Mouse (Mus musculus) stomach, postnatal 0 days (tissue): ENCODE measurements around the gene Dtx3. TPM values are rescaled to one million over a fixed set of nuclear protein-coding genes. Genes with fewer than 3 reads are reported as not detected.
A peak's percentile ranks its signal among the peaks of the same experiment; 100 is the strongest.

Source experiments
- ATAC-seq: fragments of 200-750 bp; cut with Nextera tagmentation; 2 replicates; pipeline ENCODE4 v1.8.0; 2017; ENCODE audit not compliant: low FRiP score, low TSS enrichment
- DNase-seq: peaks from one replicate; pipeline ENCODE4 v3.0.0-alpha.2; 2016; ENCODE audit warnings: low spot score
- H3K27ac ChIP-seq: fragments of 300-500 bp; sonication (generic); replicated peaks from 2 replicates; pipeline ENCODE4 v1.5.1; 2014; ENCODE audit warnings: mild to moderate bottlenecking, control low read depth
- H3K27me3 ChIP-seq: fragments of 300-500 bp; sonication (generic); 2 replicates; pipeline ENCODE4 v1.6.1; 2014; ENCODE audit warnings: low read length; ENCODE audit not compliant: control insufficient read depth, insufficient read depth
- H3K36me3 ChIP-seq: fragments of 300-500 bp; sonication (generic); 2 replicates; pipeline ENCODE4 v1.6.1; 2014; ENCODE audit warnings: low read length, mixed read lengths; ENCODE audit not compliant: control insufficient read depth, insufficient read depth
- H3K4me1 ChIP-seq: fragments of 300-500 bp; sonication (generic); replicated peaks from 2 replicates; pipeline ENCODE4 v1.6.1; 2014; ENCODE audit warnings: antibody characterized with exemption; ENCODE audit not compliant: control insufficient read depth, insufficient read depth
- H3K4me2 ChIP-seq: fragments of 300-500 bp; sonication (generic); replicated peaks from 2 replicates; pipeline ENCODE4 v1.6.1; 2014; ENCODE audit warnings: low read depth, mild to moderate bottlenecking, control low read depth, moderate library complexity
- H3K4me3 ChIP-seq: fragments of 300-500 bp; sonication (generic); 2 replicates; pipeline ENCODE4 v1.5.1; 2014; ENCODE audit warnings: low read depth, low read length, control low read depth
- H3K9ac ChIP-seq: fragments of 300-500 bp; sonication (generic); 2 replicates; pipeline ENCODE4 v1.6.1; 2014; ENCODE audit warnings: mild to moderate bottlenecking, low read length, control low read depth, mixed read lengths
- H3K9me3 ChIP-seq: fragments of 300-500 bp; sonication (generic); 2 replicates; pipeline ENCODE4 v1.6.1; 2016; ENCODE audit warnings: low read length; ENCODE audit not compliant: control insufficient read depth
- CTCF ChIP-seq: IDR thresholded peaks from 2 replicates; pipeline ENCODE4 v1.5.1; 2016; ENCODE audit warnings: antibody characterized with exemption, low read depth, mild to moderate bottlenecking, moderate library complexity
- EP300 ChIP-seq: optimal IDR thresholded peaks from 2 replicates; pipeline ENCODE3; 2016; ENCODE audit warnings: antibody characterized with exemption
- WGBS: fragments of 180-500 bp; shearing (Covaris S2); extraction: QIAGEN DNeasy Blood & Tissue Kit; methylation state at CpG from one replicate; pipeline ENCODE4 v1.1.7; 2014; 5-methylcytosine and 5-hydroxymethylcytosine counted together
- polyA plus RNA-seq: library from polyadenylated mRNA; unstranded; fragments of >200 nt; fragmentation: Nextera tagmentation; extraction: Ambion mirVana; gene quantifications from 2 replicates; pipeline ENCODE4 v1.2.1, GENCODE M21; 2015

The Dtx3 gene
- polyA plus RNA-seq, 1 experiment from 2014 or later: 27.8 TPM

- H3K9me3 ChIP-seq: no peaks in the 10 kb centered on the region
- ATAC-seq: no peak
Observed at GRCm38 (mm10) chr10:127217177-127217576, 21.6 kb upstream of the Dtx3 start.

GRCm38 (mm10) chr10:127216456-127216855 lies 20.9 kb upstream of the Dtx3 start:
- H3K36me3 ChIP-seq: no peaks in the 10 kb centered on the region
- 92% methylated on average over 11 of the region's 11 CpGs for WGBS

More at GRCm38 (mm10) chr10:127217177-127217576, 21.6 kb upstream of the Dtx3 start:
- no peak overlapping the region for H3K27ac ChIP-seq
- no peaks in the 10 kb centered on the region for H3K27me3 ChIP-seq
- no peak for DNase-seq
- no peak for TF ChIP-seq EP300
- TF ChIP-seq CTCF: no peak
- no peak overlapping the region for H3K4me3 ChIP-seq
- no peaks in the 10 kb centered on the region for H3K36me3 ChIP-seq
- H3K4me2 ChIP-seq: no peak overlapping the region
- no peaks in the 10 kb centered on the region for H3K4me1 ChIP-seq
- no peak overlapping the region for H3K9ac ChIP-seq

GRCm38 (mm10) chr10:127214422-127214803 lies 18.9 kb upstream of the Dtx3 start:
- WGBS: 24% methylated on average over 1 of the region's 1 CpGs
- TF ChIP-seq CTCF (no peak), EP300 (no peak)

More at GRCm38 (mm10) chr10:127216456-127216855, 20.9 kb upstream of the Dtx3 start:
- DNase-seq: no peak
- H3K27ac ChIP-seq: no peak overlapping the region
- no peaks in the 10 kb centered on the region for H3K27me3 ChIP-seq
- ATAC-seq: no peak
- no peaks in the 10 kb centered on the region for H3K9me3 ChIP-seq
- no peak overlapping the region for H3K4me3 ChIP-seq
- no peak overlapping the region for H3K9ac ChIP-seq
- no peaks in the 10 kb centered on the region for H3K4me1 ChIP-seq
- no peak overlapping the region for H3K4me2 ChIP-seq
- TF ChIP-seq CTCF (no peak), EP300 (no peak)

GRCm38 (mm10) chr10:127213704-127214421 lies 18.3 kb upstream of the Dtx3 start:
- WGBS: 78% methylated on average over 13 of the region's 13 CpGs
- Histone ChIP-seq H3K27me3 (no peaks in the 10 kb centered on the region), H3K27ac (peak overlapping the region; percentile 0; the same call in 1 of the 2 replicates), H3K4me1 (0 out of 2 replicates have a peak, but pooled peaks cover 3% of the 10 kb centered on the region), H3K36me3 (no peaks in the 10 kb centered on the region), H3K4me3 (no peak overlapping the region), H3K9ac (no peak overlapping the region), H3K9me3 (no peaks in the 10 kb centered on the region), H3K4me2 (no peak overlapping the region)
- DNase-seq (no peak), ATAC-seq (no peak)
- TF ChIP-seq CTCF (no peak), EP300 (no peak)

More at GRCm38 (mm10) chr10:127214422-127214803, 18.9 kb upstream of the Dtx3 start:
- Histone ChIP-seq H3K4me3 (no peak overlapping the region), H3K36me3 (no peaks in the 10 kb centered on the region), H3K4me2 (no peak overlapping the region), H3K27ac (peak overlapping the region; percentile 0; the same call in 1 of the 2 replicates), H3K27me3 (no peaks in the 10 kb centered on the region), H3K4me1 (0 out of 2 replicates have a peak, but pooled peaks cover 3% of the 10 kb centered on the region), H3K9ac (no peak overlapping the region), H3K9me3 (no peaks in the 10 kb centered on the region)
- no peak for DNase-seq
- ATAC-seq: peak; percentile 53

- 0 out of 2 replicates have a peak, but pooled peaks cover 3% of the 10 kb centered on the region for H3K4me1 ChIP-seq
- 89% methylated on average over 8 of the region's 8 CpGs for WGBS
- H3K9ac ChIP-seq: no peak overlapping the region
- no peak overlapping the region for H3K4me3 ChIP-seq
- no peak overlapping the region for H3K27ac ChIP-seq
- no peak overlapping the region for H3K4me2 ChIP-seq
- no peaks in the 10 kb centered on the region for H3K9me3 ChIP-seq
- H3K36me3 ChIP-seq: no peaks in the 10 kb centered on the region
- ATAC-seq (no peak), DNase-seq (no peak)
- H3K27me3 ChIP-seq: no peaks in the 10 kb centered on the region
- TF ChIP-seq CTCF (no peak), EP300 (no peak)
Observed at GRCm38 (mm10) chr10:127213272-127213671, 17.7 kb upstream of the Dtx3 start.

GRCm38 (mm10) chr10:127211414-127211854 lies 15.9 kb upstream of the Dtx3 start, which contains the start of gene Pip4k2c:
TSS of gene Pip4k2c (minus strand) at chr10:127211585.
- Histone ChIP-seq H3K9ac (peak within 1 kb of the TSS; percentile 81), H3K4me2 (peak within 1 kb of the TSS; percentile 98), H3K27ac (peak within 1 kb of the TSS; percentile 84), H3K4me3 (peak within 1 kb of the TSS; percentile 83), H3K36me3 (peaks cover 4% of the 10 kb centered on the region; the same call in 1 of the 2 replicates), H3K9me3 (no peaks in the 10 kb centered on the region), H3K4me1 (0 out of 2 replicates have a peak, but pooled peaks cover 3% of the 10 kb centered on the region), H3K27me3 (no peaks in the 10 kb centered on the region)
- TF ChIP-seq EP300 (no peak), CTCF (no peak)
- ATAC-seq (peak; percentile 96), DNase-seq (peak; percentile 98)
- under 1% methylated on average over 47 of the region's 47 CpGs for WGBS
